Mouse (Mus musculus): ENCODE results near the gene Mpzl2. TPM values are rescaled to one million over a fixed set of nuclear protein-coding genes. Genes with fewer than 3 reads are reported as not detected.

Mpzl2 gene
- polyA plus RNA-seq, 1 experiment: 0.49 TPM

DNA sequence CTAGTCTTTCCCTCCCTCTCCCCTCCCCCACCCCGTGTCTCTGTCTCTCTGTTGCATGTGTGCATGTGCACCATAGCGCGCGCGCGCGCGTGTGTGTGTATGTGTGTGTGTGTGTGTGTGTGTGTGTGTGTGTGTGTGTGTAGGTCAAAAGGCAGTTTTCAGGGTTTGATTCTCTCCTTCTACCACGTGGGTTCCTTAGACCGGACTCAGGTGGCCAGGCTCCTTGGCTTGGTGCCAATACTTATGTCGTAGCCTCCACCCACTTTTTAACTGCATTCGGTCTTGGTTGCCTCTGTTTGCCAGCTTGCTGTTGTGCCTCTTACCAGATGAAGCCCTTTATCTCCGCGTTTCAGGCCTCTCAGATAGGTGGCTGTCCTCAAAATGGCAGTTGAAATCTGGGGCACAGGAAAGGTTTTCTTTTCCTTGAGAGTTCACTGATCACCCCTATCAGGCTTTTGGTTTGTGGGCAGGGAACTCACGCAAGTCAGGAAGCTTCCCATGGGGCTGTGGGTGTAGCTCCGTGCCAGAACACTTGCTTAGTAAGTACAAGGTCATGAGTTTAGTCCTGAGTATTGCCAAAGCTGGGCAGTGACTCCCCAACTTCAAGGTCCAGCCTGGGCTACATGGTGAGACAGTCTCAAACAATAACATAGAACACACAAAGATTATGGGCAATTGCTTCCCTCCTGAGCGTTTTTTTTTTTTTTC lies 1.7 kb downstream of the Mpzl2 start:
- Histone ChIP-seq H3K4me3 (ENCODE audit: extremely low read depth, insufficient read depth, insufficient read length) (no peak overlapping the region), H3K27me3 (ENCODE audit: control insufficient read depth, insufficient read depth, low read length) (peaks cover 4% of the 10 kb centered on the region; the same call in 1 of the 2 replicates), H3K4me1 (ENCODE audit: control insufficient read depth, insufficient read depth, insufficient read length) (peaks cover 5% of the 10 kb centered on the region; the same call in 1 of the 2 replicates), H3K27ac (ENCODE audit: insufficient read depth, low read length) (no peak overlapping the region), H3K36me3 (ENCODE audit: control insufficient read depth, insufficient read depth, low read length) (no peaks in the 10 kb centered on the region)
- 14% methylated on average over 17 of the region's 17 CpGs for WGBS
- DNase-seq (ENCODE audit: low read depth in 1 of 2, low spot score in 2 of 2): no peak
- TF ChIP-seq CTCF (IDR thresholded peaks at IDR 0.05; ENCODE audit: extremely low read depth, insufficient read depth, insufficient read length, insufficient replicate concordance) (no peak), POLR2A (IDR thresholded peaks at IDR 0.05; ENCODE audit: low read depth, low read length) (no peak)

DNA sequence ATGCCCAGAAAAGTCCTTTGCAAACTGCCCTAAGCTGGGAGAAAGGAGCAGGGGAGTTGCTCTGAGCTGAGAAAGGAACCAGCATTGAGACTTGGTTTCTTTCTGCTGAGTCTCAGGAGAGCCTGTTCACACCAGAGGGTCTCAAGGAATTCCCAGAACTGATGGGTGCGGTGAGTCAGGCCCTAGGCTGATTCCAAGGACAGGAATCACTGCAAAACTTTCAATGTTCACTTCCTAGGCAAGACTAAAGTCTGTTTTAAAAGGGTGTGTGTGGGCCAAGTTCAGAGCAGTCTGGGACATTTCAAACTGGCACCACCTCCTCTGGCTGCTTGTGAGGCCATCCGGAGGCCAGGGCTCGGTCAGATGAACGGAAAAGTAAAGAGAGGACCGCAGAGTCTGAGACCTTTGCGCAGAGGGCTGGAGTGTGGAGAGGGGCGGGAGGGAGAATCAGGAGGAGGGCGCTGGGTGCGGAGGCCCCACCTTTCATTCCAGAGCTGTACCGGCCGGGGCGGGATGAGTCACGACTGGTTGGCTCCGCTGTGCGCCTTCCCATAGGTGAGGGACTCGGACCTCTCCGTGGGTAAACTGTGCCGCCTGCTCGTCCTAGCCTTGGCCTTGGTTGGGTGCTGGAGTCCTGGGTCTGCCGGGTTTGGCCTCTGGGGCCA lies 2.6 kb downstream of the Mpzl2 start:
- H3K27me3 ChIP-seq (ENCODE audit: control insufficient read depth, insufficient read depth, low read length): peaks cover 4% of the 10 kb centered on the region; the same call in 1 of the 2 replicates
- H3K4me3 ChIP-seq (ENCODE audit: extremely low read depth, insufficient read depth, insufficient read length): no peak overlapping the region
- TF ChIP-seq POLR2A (IDR thresholded peaks at IDR 0.05; ENCODE audit: low read depth, low read length) (no peak), CTCF (IDR thresholded peaks at IDR 0.05; ENCODE audit: extremely low read depth, insufficient read depth, insufficient read length, insufficient replicate concordance) (no peak)
- 12% methylated on average over 20 of the region's 20 CpGs for WGBS
- no peak for DNase-seq (ENCODE audit: low read depth in 1 of 2, low spot score in 2 of 2)
- H3K27ac ChIP-seq (ENCODE audit: insufficient read depth, low read length): no peak overlapping the region
- H3K4me1 ChIP-seq (ENCODE audit: control insufficient read depth, insufficient read depth, insufficient read length): peaks cover 5% of the 10 kb centered on the region; the same call in 1 of the 2 replicates
- no peaks in the 10 kb centered on the region for H3K36me3 ChIP-seq (ENCODE audit: control insufficient read depth, insufficient read depth, low read length)

DNA sequence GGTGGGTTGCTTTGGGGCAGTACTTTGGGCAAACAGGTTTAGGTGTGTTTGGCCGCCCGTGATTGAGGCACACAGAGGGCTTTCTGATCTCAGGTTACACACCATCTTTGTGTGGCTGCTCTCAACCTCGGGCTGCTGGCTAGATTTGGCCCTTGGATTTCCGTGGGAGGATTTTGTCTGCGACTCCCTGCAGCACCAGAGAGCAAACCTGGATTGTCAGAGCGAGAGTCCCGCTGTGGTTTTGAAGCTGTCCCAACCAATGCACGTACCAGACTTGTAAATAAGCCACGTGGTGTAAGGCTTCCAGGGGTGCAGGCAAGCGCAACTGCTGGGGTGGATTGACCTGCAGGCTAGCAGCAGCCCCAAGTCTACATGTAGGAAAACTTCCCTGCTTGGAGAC lies 3.3 kb downstream of the Mpzl2 start:
- no peak for DNase-seq (ENCODE audit: low read depth in 1 of 2, low spot score in 2 of 2)
- WGBS: 7% methylated on average over 10 of the region's 10 CpGs
- H3K4me3 ChIP-seq (ENCODE audit: extremely low read depth, insufficient read depth, insufficient read length): no peak overlapping the region
- H3K4me1 ChIP-seq (ENCODE audit: control insufficient read depth, insufficient read depth, insufficient read length): peaks cover 5% of the 10 kb centered on the region; the same call in 1 of the 2 replicates
- peaks cover 4% of the 10 kb centered on the region; the same call in 1 of the 2 replicates for H3K27me3 ChIP-seq (ENCODE audit: control insufficient read depth, insufficient read depth, low read length)
- TF ChIP-seq CTCF (IDR thresholded peaks at IDR 0.05; ENCODE audit: extremely low read depth, insufficient read depth, insufficient read length, insufficient replicate concordance) (no peak), POLR2A (IDR thresholded peaks at IDR 0.05; ENCODE audit: low read depth, low read length) (no peak)
- no peak overlapping the region for H3K27ac ChIP-seq (ENCODE audit: insufficient read depth, low read length)
- H3K36me3 ChIP-seq (ENCODE audit: control insufficient read depth, insufficient read depth, low read length): no peaks in the 10 kb centered on the region

DNA sequence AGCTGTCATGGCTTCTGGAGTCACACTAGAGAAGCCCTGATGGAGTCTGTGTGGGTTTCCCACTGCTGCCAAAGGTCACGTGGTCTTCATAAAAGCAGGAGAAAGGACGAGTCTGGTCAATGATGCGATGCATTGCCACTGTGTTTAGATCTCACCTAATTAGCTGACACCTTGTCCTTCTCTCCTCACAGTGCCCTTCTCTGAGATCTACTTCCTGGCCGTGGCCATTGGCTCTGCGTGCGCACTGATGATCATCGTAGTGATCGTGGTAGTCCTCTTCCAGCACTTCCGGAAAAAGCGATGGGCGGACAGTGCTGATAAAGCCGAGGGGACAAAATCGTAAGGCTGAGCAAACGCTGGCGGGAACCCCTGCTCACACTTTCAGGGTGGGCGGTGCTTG lies 7.4 kb downstream of the Mpzl2 start:
- no peaks in the 10 kb centered on the region for H3K36me3 ChIP-seq (ENCODE audit: control insufficient read depth, insufficient read depth, low read length)
- DNase-seq (ENCODE audit: low read depth in 1 of 2, low spot score in 2 of 2): no peak
- WGBS: 85% methylated on average over 16 of the region's 16 CpGs
- no peak overlapping the region for H3K4me3 ChIP-seq (ENCODE audit: extremely low read depth, insufficient read depth, insufficient read length)
- H3K4me1 ChIP-seq (ENCODE audit: control insufficient read depth, insufficient read depth, insufficient read length): peaks cover 5% of the 10 kb centered on the region; the same call in 1 of the 2 replicates
- peaks cover 4% of the 10 kb centered on the region; the same call in 1 of the 2 replicates for H3K27me3 ChIP-seq (ENCODE audit: control insufficient read depth, insufficient read depth, low read length)
- no peak for TF ChIP-seq POLR2A (IDR thresholded peaks at IDR 0.05; ENCODE audit: low read depth, low read length)
- TF ChIP-seq CTCF (IDR thresholded peaks at IDR 0.05; ENCODE audit: extremely low read depth, insufficient read depth, insufficient read length, insufficient replicate concordance): no peak
- no peak overlapping the region for H3K27ac ChIP-seq (ENCODE audit: insufficient read depth, low read length)

DNA sequence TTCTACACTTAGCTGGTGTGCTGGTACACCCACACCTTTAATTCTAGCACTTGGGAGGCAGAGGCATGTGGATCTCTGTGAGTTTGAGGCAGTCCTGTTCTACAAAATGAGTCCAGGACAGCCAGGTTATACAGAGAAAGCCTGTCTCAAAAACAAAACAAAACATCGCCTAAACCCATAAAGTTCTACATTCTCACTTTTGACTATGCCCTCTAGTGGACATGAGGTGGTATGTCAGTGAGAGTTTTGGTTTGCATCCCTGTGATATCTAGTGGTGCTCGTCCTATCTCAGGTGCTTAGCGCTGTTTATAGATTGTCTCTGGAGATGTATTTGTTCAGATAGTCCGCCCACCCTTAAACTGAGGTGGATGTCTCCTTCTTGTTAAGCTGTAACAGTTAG lies 8.9 kb downstream of the Mpzl2 start:
- 20% methylated on average over 4 of the region's 4 CpGs for WGBS
- H3K4me3 ChIP-seq (ENCODE audit: extremely low read depth, insufficient read depth, insufficient read length): no peak overlapping the region

DNA sequence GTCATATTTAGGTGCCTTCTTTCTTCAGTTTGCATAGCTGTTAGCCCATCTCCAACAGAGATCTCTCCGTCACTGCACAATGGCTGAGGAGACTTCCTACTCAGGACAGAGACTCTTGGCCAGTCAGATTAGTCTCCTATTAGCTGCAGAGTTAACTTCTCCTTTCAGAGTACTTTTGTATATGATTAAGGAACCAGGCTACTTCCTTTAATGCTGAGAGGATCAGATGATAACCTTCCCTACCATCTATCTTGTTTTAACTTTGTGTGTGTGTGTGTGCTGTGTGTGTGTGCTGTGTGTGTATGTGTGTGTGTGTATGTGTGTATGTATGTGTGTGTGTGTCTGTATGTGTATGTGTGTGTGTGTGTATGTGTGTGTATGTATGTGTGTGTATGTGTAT lies 10.1 kb downstream of the Mpzl2 start:
- no peak for DNase-seq (ENCODE audit: low read depth in 1 of 2, low spot score in 2 of 2)
- H3K27ac ChIP-seq (ENCODE audit: insufficient read depth, low read length): no peak overlapping the region
- no peaks in the 10 kb centered on the region for H3K36me3 ChIP-seq (ENCODE audit: control insufficient read depth, insufficient read depth, low read length)
- no peak overlapping the region for H3K4me3 ChIP-seq (ENCODE audit: extremely low read depth, insufficient read depth, insufficient read length)
- 38% methylated on average over 1 of the region's 1 CpGs for WGBS
- TF ChIP-seq POLR2A (IDR thresholded peaks at IDR 0.05; ENCODE audit: low read depth, low read length): no peak
- no peak for TF ChIP-seq CTCF (IDR thresholded peaks at IDR 0.05; ENCODE audit: extremely low read depth, insufficient read depth, insufficient read length, insufficient replicate concordance)
- H3K27me3 ChIP-seq (ENCODE audit: control insufficient read depth, insufficient read depth, low read length): peaks cover 1% of the 10 kb centered on the region; the same call in 1 of the 2 replicates
- no peaks in the 10 kb centered on the region for H3K4me1 ChIP-seq (ENCODE audit: control insufficient read depth, insufficient read depth, insufficient read length)

More for the DNA sequence above, 8.9 kb downstream of the Mpzl2 start:
- Histone ChIP-seq H3K27me3 (ENCODE audit: control insufficient read depth, insufficient read depth, low read length) (0 out of 2 replicates have a peak, but pooled peaks cover 1% of the 10 kb centered on the region), H3K4me1 (ENCODE audit: control insufficient read depth, insufficient read depth, insufficient read length) (no peaks in the 10 kb centered on the region), H3K27ac (ENCODE audit: insufficient read depth, low read length) (no peak overlapping the region), H3K36me3 (ENCODE audit: control insufficient read depth, insufficient read depth, low read length) (no peaks in the 10 kb centered on the region)
- TF ChIP-seq CTCF (IDR thresholded peaks at IDR 0.05; ENCODE audit: extremely low read depth, insufficient read depth, insufficient read length, insufficient replicate concordance): peak; percentile 16; the same call in 1 of the 2 replicates
- TF ChIP-seq POLR2A (IDR thresholded peaks at IDR 0.05; ENCODE audit: low read depth, low read length): no peak
- DNase-seq (ENCODE audit: low read depth in 1 of 2, low spot score in 2 of 2): no peak
